Mouse (Mus musculus) left cerebral cortex, postnatal 10 days (tissue): ENCODE results near the gene Olfr325. TPM values are rescaled to one million over a fixed set of nuclear protein-coding genes. Genes with fewer than 3 reads are reported as not detected.

Experiments
- DNase-seq, 2 experiments: peaks; one replicate each; pipeline ENCODE4 v3.0.0; 2021 to 2022; ENCODE audit warnings: low spot score in 2 of 2, mixed read lengths in 1 of 2; ENCODE audit errors: extremely low spot score in 1 of 2
- intact Hi-C: fragments of 180-260 bp; cut with DNase I; formaldehyde crosslinking; loops from one replicate; pipeline ENCODE4 v1.15.1; 2025
- total RNA-seq, 2 experiments: library from RNA; stranded (reverse); gene quantifications; 2 replicates each; pipeline ENCODE4 v1.2.3; 2021

The Olfr325 gene
- total RNA-seq, 2 experiments from 2014 or later, result not detected

GRCm38 (mm10) chr11:58618369-58618768 lies 40.8 kb downstream of the Olfr325 start:
- intact Hi-C loops, result no loop called here
- no peak for DNase-seq

DNA sequence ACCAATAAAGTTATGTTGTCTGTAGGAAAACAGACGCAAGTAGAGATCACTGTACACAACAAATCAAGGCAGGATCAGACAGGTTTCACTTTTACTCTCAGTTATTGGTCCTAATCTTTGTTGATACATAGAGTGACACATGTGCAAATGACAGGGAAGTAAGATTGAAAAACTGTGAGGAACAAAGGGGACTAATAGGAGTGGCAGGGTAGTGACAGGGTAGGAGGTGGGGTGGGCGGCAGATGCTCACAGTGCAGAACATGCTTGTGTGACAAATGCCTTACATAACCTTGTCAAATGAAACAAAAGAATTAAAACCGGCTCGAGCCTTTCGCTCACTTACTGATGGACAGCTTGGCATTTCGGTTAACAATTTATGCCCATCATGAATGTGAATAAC lies 41.3 kb downstream of the Olfr325 start:
- no peak for DNase-seq
- intact Hi-C loops, result no loop called here

DNA sequence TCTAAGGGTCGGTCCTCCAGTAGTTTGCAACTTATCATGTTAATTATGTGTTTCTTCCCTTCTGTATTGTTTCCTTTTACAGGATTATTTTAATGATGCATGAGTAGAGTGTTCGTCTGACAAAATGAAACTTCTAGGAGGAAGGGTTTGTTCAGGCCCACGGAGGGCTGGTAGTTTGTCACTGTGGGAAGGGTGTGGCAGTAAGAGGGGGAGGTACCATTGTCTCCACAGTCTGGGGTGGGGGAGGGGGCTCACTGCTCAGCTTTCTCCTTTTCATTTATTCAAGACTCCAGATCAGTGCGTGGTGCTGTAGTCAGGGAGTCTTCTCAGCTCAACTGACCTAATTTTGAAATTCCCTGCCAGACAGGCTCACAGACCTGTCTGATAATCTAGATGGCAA lies 48.6 kb downstream of the Olfr325 start:
- intact Hi-C loops, result no loop called here
- no peak for DNase-seq

DNA sequence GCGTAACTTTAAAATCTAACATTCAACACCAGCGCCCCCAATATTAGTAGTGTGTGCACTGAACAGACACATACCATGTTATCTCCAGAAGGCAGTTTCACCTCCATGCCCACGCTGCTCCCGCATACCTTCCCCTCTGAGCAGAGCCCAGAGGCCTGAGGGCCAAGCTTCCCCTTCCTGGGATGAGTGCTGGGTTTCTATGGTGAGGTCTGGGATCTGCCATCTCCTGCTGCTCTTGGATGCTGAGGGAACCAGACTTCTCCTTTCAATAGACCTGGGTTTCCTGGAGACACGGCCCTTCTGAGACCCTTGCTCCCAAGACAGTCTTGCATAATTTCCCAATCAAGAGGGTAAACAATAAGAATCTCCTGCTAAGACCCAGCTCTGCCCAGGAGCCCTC lies 52.9 kb downstream of the Olfr325 start, which contains the start of gene Olfr323:
Gene Olfr323, minus strand, starts transcription at position 101 of the 400 bp plus-strand sequence.
- DNase-seq, result no peak
- intact Hi-C loops, result no loop called here

Other genes with a start within 250 kb of the Olfr325 start
- 10 to 100 TPM; 47.7 to 50.4 TPM for gene Zfp672, start 247.4 kb upstream of the Olfr325 start, total RNA-seq
- gene Sh3bp5l, start 247.0 kb upstream of the Olfr325 start, total RNA-seq, result 10 to 100 TPM; 55.5 to 60.8 TPM
- gene Lypd8, start 198.7 kb upstream of the Olfr325 start, total RNA-seq, result not detected
- gene 1810065E05Rik, start 156.6 kb upstream of the Olfr325 start, total RNA-seq, result not detected
- not detected for gene Gm12253, start 145.2 kb upstream of the Olfr325 start, total RNA-seq
- gene Lypd9, start 124.8 kb upstream of the Olfr325 start, total RNA-seq, result not detected
- not detected for gene Olfr30, start 115.5 kb upstream of the Olfr325 start, total RNA-seq
- gene Olfr332, start 85.2 kb upstream of the Olfr325 start, total RNA-seq, result not detected
- gene Olfr331, start 75.2 kb upstream of the Olfr325 start, total RNA-seq, result not detected
- not detected for gene Olfr330, start 42.9 kb upstream of the Olfr325 start, total RNA-seq
- gene Olfr329-ps, start 31.3 kb upstream of the Olfr325 start, total RNA-seq, result not detected
- under 1 TPM in 1 of 2 experiments, not detected in 1; 0.11 TPM for gene Olfr328, start 22.1 kb upstream of the Olfr325 start, total RNA-seq
- not detected for gene Olfr224, start 7.2 kb upstream of the Olfr325 start, total RNA-seq
- gene Olfr324, start 17.4 kb downstream of the Olfr325 start, total RNA-seq, result not detected
- gene 2210407C18Rik, start 38.3 kb downstream of the Olfr325 start, total RNA-seq, result not detected
- gene Olfr323, start 52.8 kb downstream of the Olfr325 start, total RNA-seq, result not detected
- gene Trim58, start 62.7 kb downstream of the Olfr325 start, total RNA-seq, result under 1 TPM in 1 of 2 experiments, not detected in 1; 0.20 TPM
- not detected for gene Olfr322, start 81.1 kb downstream of the Olfr325 start, total RNA-seq
- not detected for gene Olfr320, start 103.4 kb downstream of the Olfr325 start, total RNA-seq
- gene Olfr319, start 121.4 kb downstream of the Olfr325 start, total RNA-seq, result not detected
- not detected for gene Olfr318, start 146.3 kb downstream of the Olfr325 start, total RNA-seq
- gene Olfr317, start 161.5 kb downstream of the Olfr325 start, total RNA-seq, result under 1 TPM; 0.20 to 0.30 TPM
- under 1 TPM; 0.24 to 0.28 TPM for gene Olfr316, start 175.0 kb downstream of the Olfr325 start, total RNA-seq
- gene Olfr315, start 195.5 kb downstream of the Olfr325 start, total RNA-seq, result not detected
- not detected for gene Olfr314, start 205.2 kb downstream of the Olfr325 start, total RNA-seq
- gene Fam183b, start 224.2 kb downstream of the Olfr325 start, total RNA-seq, result 1 to 10 TPM; 1.2 to 2.2 TPM
- not detected for gene Olfr313, start 237.3 kb downstream of the Olfr325 start, total RNA-seq